Mouse (Mus musculus) lung, adult 2 months (tissue): ENCODE data around the gene Lrmda. TPM values are rescaled to one million over a fixed set of nuclear protein-coding genes. Genes with fewer than 3 reads are reported as not detected.

Source experiments
- DNase-seq: peaks from one replicate; pipeline ENCODE4 v3.0.0; 2022
- H3K4me1 ChIP-seq: fragments of 200-500 bp; 2 replicates; pipeline ENCODE4 v1.6.1; 2011; ENCODE audit warnings: low read length; ENCODE audit not compliant: control insufficient read depth, insufficient read depth
- H3K4me3 ChIP-seq: fragments of 200-500 bp; replicated peaks from 2 replicates; pipeline ENCODE3; 2011; ENCODE audit warnings: low read depth, mild to moderate bottlenecking, control low read depth, low read length; ENCODE audit errors: extremely low read depth
- CTCF ChIP-seq: fragments of 200-500 bp; IDR thresholded peaks from 2 replicates; pipeline ENCODE4 v1.5.1; 2011; ENCODE audit warnings: mild to moderate bottlenecking, low read length, control low read depth; ENCODE audit not compliant: insufficient read depth
- POLR2A ChIP-seq: fragments of 200-500 bp; IDR thresholded peaks from 2 replicates; pipeline ENCODE4 v1.6.1; 2011; ENCODE audit warnings: low read depth, mild to moderate bottlenecking, control low read depth, low read length, borderline replicate concordance; ENCODE audit errors: extremely low read depth
- WGBS: fragments of 180-500 bp; shearing (Covaris S2); methylation state at CpG from one replicate; pipeline ENCODE4 v1.1.7; 2018; 5-methylcytosine and 5-hydroxymethylcytosine counted together
- polyA plus RNA-seq: library from polyadenylated mRNA; depleted of rRNA; stranded (reverse); fragments of >200 nt; gene quantifications from 2 replicates; pipeline ENCODE4 v1.2.3, GENCODE M21; 2012

Lrmda gene
- polyA plus RNA-seq, 1 experiment, result 1.8 TPM

- H3K4me3 ChIP-seq, result no peak overlapping the region
- TF ChIP-seq POLR2A (no peak), CTCF (no peak)
- 71% methylated on average over 4 of the region's 4 CpGs for WGBS
Observed at GRCm38 (mm10) chr14:22105855-22106254, 86.3 kb downstream of the Lrmda start.

GRCm38 (mm10) chr14:22106777-22107176, 87.3 kb downstream of the Lrmda start:
- no peak for TF ChIP-seq POLR2A
- no peak for TF ChIP-seq CTCF
- no peaks in the 10 kb centered on the region; the same call in 1 of the 2 replicates for H3K4me1 ChIP-seq
- no peak overlapping the region for H3K4me3 ChIP-seq
- WGBS, result 91% methylated on average over 3 of the region's 3 CpGs
- no peak for DNase-seq

More at GRCm38 (mm10) chr14:22105855-22106254, 86.3 kb downstream of the Lrmda start:
- no peak for DNase-seq
- no peaks in the 10 kb centered on the region; the same call in 1 of the 2 replicates for H3K4me1 ChIP-seq

- 88% methylated on average over 4 of the region's 4 CpGs for WGBS
- no peak for DNase-seq
- no peak overlapping the region for H3K4me3 ChIP-seq
- no peaks in the 10 kb centered on the region for H3K4me1 ChIP-seq
- TF ChIP-seq CTCF, result no peak
Observed at GRCm38 (mm10) chr14:22109423-22109822, 89.9 kb downstream of the Lrmda start.

- no peak overlapping the region for H3K4me3 ChIP-seq
- no peaks in the 10 kb centered on the region for H3K4me1 ChIP-seq
- no peak for TF ChIP-seq POLR2A
- TF ChIP-seq CTCF, result no peak
- WGBS, result 77% methylated on average over 8 of the region's 8 CpGs
- DNase-seq, result no peak
Observed at GRCm38 (mm10) chr14:22113463-22114361, 94.2 kb downstream of the Lrmda start.

GRCm38 (mm10) chr14:22114651-22115351, 95.3 kb downstream of the Lrmda start:
- Histone ChIP-seq H3K4me1 (no peaks in the 10 kb centered on the region), H3K4me3 (no peak overlapping the region)
- DNase-seq, result no peak
- WGBS, result 67% methylated on average over 18 of the region's 18 CpGs
- TF ChIP-seq CTCF, result no peak
- TF ChIP-seq POLR2A, result no peak

- WGBS, result 76% methylated on average over 6 of the region's 6 CpGs
- H3K4me1 ChIP-seq, result no peaks in the 10 kb centered on the region
- TF ChIP-seq CTCF (no peak), POLR2A (no peak)
- no peak overlapping the region for H3K4me3 ChIP-seq
- no peak for DNase-seq
Observed at GRCm38 (mm10) chr14:22118096-22118495, 98.6 kb downstream of the Lrmda start.

GRCm38 (mm10) chr14:22118512-22118911, 99.0 kb downstream of the Lrmda start:
- 94% methylated on average over 4 of the region's 4 CpGs for WGBS
- no peak for DNase-seq
- Histone ChIP-seq H3K4me3 (no peak overlapping the region), H3K4me1 (no peaks in the 10 kb centered on the region)
- TF ChIP-seq POLR2A (no peak), CTCF (no peak)

- no peak overlapping the region for H3K4me3 ChIP-seq
- WGBS, result 61% methylated on average over 4 of the region's 4 CpGs
- TF ChIP-seq CTCF (no peak), POLR2A (no peak)
- no peak for DNase-seq
- H3K4me1 ChIP-seq, result no peaks in the 10 kb centered on the region; the same call in 1 of the 2 replicates
Observed at GRCm38 (mm10) chr14:22126276-22126675, 106.8 kb downstream of the Lrmda start.

- 74% methylated on average over 6 of the region's 6 CpGs for WGBS
Observed at GRCm38 (mm10) chr14:22126859-22127258, 107.3 kb downstream of the Lrmda start.

More at GRCm38 (mm10) chr14:22126859-22127258, 107.3 kb downstream of the Lrmda start:
- H3K4me1 ChIP-seq, result no peaks in the 10 kb centered on the region; the same call in 1 of the 2 replicates
- no peak for TF ChIP-seq CTCF
- TF ChIP-seq POLR2A, result no peak
- H3K4me3 ChIP-seq, result no peak overlapping the region
- DNase-seq, result no peak
